Comparison of ENCODE assay signal across 24 mouse cellular contexts in genomic region chr6:61300441-61300840, GRCm38 (mm10).
DNase-seq lines count a peak whose midpoint lies in the region; ATAC-seq and TF ChIP-seq lines count a peak whose summit lies in the region.
"Had no signal": no experiment of that assay in that cellular context is flagged by ENCODE, and none has a peak within 500 bp of the region (broad histone marks: within the 10 kb centered on the region; RNA-seq: fewer than 3 reads in every experiment).

No protein-coding gene starts in this region.

- H3K4me2 ChIP-seq in kidney, embryonic 15.5 days: no peak overlapping the region
- H3K4me2 ChIP-seq: forebrain, embryonic 13.5 days; heart, embryonic 12.5 days; heart, embryonic 15.5 days; hindbrain, embryonic 13.5 days; intestine, embryonic 15.5 days had no signal

- H3K27me3 ChIP-seq in cerebellum, adult 2 months (ENCODE audit: control insufficient read depth, insufficient read depth, low read length): no peaks in the 10 kb centered on the region
- H3K27me3 ChIP-seq in kidney, embryonic 15.5 days: no peaks in the 10 kb centered on the region
- H3K27me3 ChIP-seq: forebrain, embryonic 13.5 days; heart, embryonic 12.5 days; heart, embryonic 15.5 days; hindbrain, embryonic 13.5 days; intestine, embryonic 15.5 days had no signal

- WGBS in cerebellum, adult 2 months: 73% methylated on average over 4 of the region's 4 CpGs
- 94% methylated on average over 4 of the region's 4 CpGs for WGBS in kidney, embryonic 15.5 days

- H3K9ac ChIP-seq in kidney, embryonic 15.5 days: no peak overlapping the region
- H3K9ac ChIP-seq: forebrain, embryonic 13.5 days; heart, embryonic 12.5 days; heart, embryonic 15.5 days; hindbrain, embryonic 13.5 days; intestine, embryonic 15.5 days had no signal

- no peaks in the 10 kb centered on the region for H3K36me3 ChIP-seq in kidney, embryonic 15.5 days
- H3K36me3 ChIP-seq: forebrain, embryonic 10.5 days; heart, embryonic 12.5 days; heart, embryonic 15.5 days; hindbrain, embryonic 10.5 days; hindbrain, embryonic 13.5 days; intestine, embryonic 15.5 days had no signal

- no peak for TF ChIP-seq CTCF in cerebellum, adult 2 months (IDR thresholded peaks at IDR 0.05; ENCODE audit: borderline replicate concordance, insufficient read depth, low read depth, low read length)

- H3K4me1 ChIP-seq in cerebellum, adult 2 months (ENCODE audit: control insufficient read depth, insufficient read depth, low read length): peaks cover 3% of the 10 kb centered on the region; the same call in 1 of the 2 replicates
- peaks cover 9% of the 10 kb centered on the region for H3K4me1 ChIP-seq in kidney, embryonic 15.5 days
- H3K4me1 ChIP-seq: forebrain, embryonic 10.5 days; heart, embryonic 12.5 days; heart, embryonic 15.5 days; hindbrain, embryonic 10.5 days; intestine, embryonic 15.5 days had no signal

- TF ChIP-seq POLR2A in cerebellum, adult 2 months (IDR thresholded peaks at IDR 0.05; ENCODE audit: borderline replicate concordance, insufficient read depth, low read length): no peak

- peak; percentile 24 to 36 for DNase-seq in cerebellum, adult 2 months
- peak; percentile 57 to 65 for DNase-seq in cerebellum, postnatal 10 days
- DNase-seq in cerebellum, adult 11 months: no peak
- peak; percentile 34 for DNase-seq in brain, adult 2 months (ENCODE audit: low read depth, low spot score)
- peak; percentile 17 to 62 for DNase-seq in cerebellum, postnatal 25 days
- DNase-seq: adrenal gland, adult 2 months; adrenal gland, postnatal 14 days; gastrocnemius, adult 2 months; gastrocnemius, postnatal 14 days; heart, adult 18-20 months; heart, postnatal 10 days; heart, postnatal 36 days; kidney, adult 11 months; kidney, adult 8-10 months had no signal

- H3K27ac ChIP-seq in cerebellum, adult 2 months (ENCODE audit: insufficient read depth, low read length): no peak overlapping the region
- no peak overlapping the region for H3K27ac ChIP-seq in kidney, embryonic 15.5 days
- H3K27ac ChIP-seq: forebrain, embryonic 10.5 days; forebrain, embryonic 13.5 days; gastrocnemius, adult 2 months; heart, embryonic 15.5 days; hindbrain, embryonic 10.5 days; hindbrain, embryonic 13.5 days; intestine, embryonic 15.5 days had no signal

- no peak for ATAC-seq in cerebellum, adult (ENCODE audit: insufficient number of reproducible peaks, low FRiP score, low TSS enrichment)
- ATAC-seq in kidney, embryonic 15.5 days (replicated peaks; ENCODE audit: low FRiP score): no peak
- ATAC-seq: CD4-positive, CD25-positive, alpha-beta regulatory T cell, adult 4 months; forebrain, embryonic 13.5 days; intestine, embryonic 15.5 days had no signal

- H3K4me3 ChIP-seq in cerebellum, adult 2 months (replicated peaks; ENCODE audit: insufficient read depth, low read depth, low read length): no peak overlapping the region
- H3K4me3 ChIP-seq in kidney, embryonic 15.5 days (replicated peaks): no peak overlapping the region
- H3K4me3 ChIP-seq: forebrain, embryonic 10.5 days; forebrain, embryonic 13.5 days; gastrocnemius, adult 2 months; heart, embryonic 12.5 days; heart, embryonic 15.5 days; hindbrain, embryonic 10.5 days; hindbrain, embryonic 13.5 days; intestine, embryonic 15.5 days had no signal

- H3K9me3 ChIP-seq in kidney, embryonic 15.5 days (replicated peaks): no peaks in the 10 kb centered on the region
- H3K9me3 ChIP-seq: forebrain, embryonic 10.5 days; forebrain, embryonic 13.5 days; heart, embryonic 12.5 days; heart, embryonic 15.5 days; hindbrain, embryonic 10.5 days; hindbrain, embryonic 13.5 days; intestine, embryonic 15.5 days had no signal
